Mouse (Mus musculus) heart, postnatal 36 days (tissue): ENCODE measurements at regions not wholly inside any gene's neighbourhood (a gene's known extent, or its start where the extent isn't known, plus 50 kb on each side); places are given as distances from the start of the nearest gene placed in this dataset.
A peak's percentile ranks its signal among the peaks of the same experiment; 100 is the strongest.

ENCODE experiments used
- DNase-seq, 2 experiments: peaks; one replicate each; pipeline ENCODE4 v3.0.0; 2021 to 2022
- intact Hi-C: fragments of 180-260 bp; cut with DNase I; formaldehyde crosslinking; loops from one replicate; pipeline ENCODE4 v1.15.1; 2025

DNA sequence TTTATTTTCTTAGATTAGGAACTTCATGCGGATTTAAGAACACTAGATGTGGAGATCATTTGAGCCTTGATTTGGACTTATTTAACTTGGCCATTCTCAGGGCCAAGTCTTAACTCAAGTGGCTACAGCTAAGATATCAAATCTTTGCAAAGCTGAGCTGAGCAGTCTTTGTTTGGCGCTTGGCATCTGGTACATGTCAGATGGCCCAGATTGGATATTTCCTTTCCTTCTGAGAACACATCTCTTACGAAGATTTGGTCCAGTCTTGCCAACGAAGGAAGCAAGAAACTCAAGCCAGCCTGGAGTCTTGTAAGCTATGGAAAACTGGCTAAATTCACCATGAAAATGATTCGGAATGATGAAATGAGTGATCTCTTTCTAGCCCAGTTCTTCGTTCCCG lies 59.1 kb upstream of the Cdc42ep3 start:
- DNase-seq: no peak
- intact Hi-C loops: no loop called here

DNA sequence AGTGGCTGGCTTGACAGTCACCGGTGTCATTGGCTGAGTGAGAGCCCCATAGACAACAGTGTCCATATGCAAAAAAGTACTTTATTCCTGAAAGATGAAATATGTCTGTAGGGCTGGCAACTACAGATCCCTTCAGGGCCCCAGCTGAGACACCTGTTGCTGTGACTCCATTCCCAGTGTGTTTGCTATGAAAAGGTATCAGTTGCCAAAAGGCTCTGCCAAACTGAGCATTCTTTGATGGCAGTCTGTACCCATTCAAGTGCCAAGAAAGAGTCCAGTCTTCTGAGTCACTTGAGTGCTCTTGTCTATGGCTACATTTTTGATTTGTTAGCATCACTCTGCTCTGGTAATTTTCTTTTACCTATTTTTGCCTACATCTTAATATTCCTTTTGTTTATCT lies 63.1 kb upstream of the Cdc42ep3 start:
- DNase-seq: no peak
- intact Hi-C loops: no loop called here

DNA sequence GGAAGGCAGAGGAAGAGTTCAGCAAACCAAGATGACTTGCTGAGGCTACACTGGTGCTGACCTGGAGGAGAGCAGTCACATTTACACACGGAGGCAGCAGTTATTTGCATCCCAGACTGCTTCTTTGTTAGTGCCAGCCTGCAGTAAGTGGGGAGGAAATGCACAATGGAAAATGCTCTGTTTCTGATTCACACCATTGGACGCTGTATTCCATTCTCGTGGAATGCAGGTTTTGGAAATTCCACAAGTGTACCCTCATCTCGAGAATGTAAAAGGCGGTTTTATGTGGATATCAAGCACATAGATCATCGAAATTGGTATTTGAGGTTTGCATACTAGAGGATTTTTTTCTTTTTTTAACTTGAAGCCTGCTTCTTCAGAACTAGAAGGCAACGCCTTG lies 66.7 kb upstream of the Cdc42ep3 start:
- DNase-seq: no peak
- intact Hi-C loops: no loop called here

DNA sequence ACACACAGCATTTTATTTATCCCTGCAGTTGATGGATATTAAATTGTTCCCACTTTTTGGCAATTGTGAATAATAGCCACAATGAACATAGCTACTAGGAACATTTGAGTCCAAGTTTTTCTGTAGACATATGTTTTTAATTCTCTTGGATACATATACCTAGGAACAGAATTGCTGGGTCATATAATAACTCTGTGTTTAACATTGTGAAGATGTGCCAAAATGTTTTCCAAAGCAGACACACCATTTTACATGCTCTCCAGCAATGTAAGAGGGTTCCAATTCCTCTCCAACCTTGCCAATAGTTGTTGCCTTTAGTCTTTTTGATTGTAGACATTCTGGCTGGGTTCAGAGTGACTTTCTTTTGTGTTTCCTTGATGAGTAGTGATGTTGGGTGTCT lies 84.3 kb upstream of the Cdc42ep3 start:
- intact Hi-C loops: no loop called here
- no peak for DNase-seq

DNA sequence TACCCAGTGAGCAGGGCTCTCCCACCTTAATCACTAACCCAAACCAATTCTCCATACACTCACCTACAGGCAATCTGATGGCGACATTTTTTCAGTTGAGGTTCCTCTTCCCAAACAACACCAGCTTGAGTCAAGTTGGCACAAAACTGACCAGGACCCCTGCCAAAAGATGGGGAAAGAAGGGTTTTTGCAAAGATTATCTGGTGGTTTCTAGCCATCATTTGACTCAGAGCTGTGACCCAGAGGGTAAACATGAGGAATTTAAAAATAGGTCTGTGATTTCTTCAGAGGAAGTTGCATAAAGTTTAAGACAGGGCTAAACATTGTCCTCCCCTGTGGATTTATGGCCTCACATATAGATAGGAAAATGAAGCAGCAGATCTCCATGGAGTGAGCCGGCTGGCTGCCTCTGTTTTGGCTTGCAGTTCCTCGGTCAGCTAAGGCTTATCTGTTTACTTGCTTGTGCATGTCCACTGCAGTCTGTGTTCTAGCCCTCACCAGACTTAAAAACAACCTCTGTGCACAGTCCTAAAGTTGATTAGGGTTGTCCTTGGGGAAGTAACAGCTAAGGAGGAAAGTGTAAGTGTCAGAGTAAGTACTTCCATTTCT lies 87.7 kb upstream of the Cdc42ep3 start:
- peak in 1 of 2 experiments; percentile 15 for DNase-seq
- intact Hi-C loops: no loop called here

DNA sequence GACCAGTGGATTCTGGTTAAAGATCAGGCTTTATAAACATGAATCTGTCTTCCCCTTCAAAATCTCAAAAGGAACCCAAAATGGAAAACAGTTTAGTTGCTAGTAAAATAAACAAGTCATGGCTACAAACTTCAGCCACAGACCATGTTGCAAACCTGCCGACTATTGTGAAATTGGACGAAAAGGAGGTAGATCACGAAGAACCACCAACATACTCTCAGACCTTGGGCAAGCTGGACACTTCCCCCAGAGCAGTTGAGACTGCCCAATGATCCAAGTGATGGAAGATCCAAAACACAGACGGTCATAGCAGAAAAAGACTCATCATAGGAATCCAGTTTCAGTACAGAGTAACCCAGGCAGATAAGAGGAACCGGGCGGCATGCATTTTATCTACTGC lies 92.3 kb upstream of the Cdc42ep3 start:
- intact Hi-C loops: no loop called here
- DNase-seq: no peak

DNA sequence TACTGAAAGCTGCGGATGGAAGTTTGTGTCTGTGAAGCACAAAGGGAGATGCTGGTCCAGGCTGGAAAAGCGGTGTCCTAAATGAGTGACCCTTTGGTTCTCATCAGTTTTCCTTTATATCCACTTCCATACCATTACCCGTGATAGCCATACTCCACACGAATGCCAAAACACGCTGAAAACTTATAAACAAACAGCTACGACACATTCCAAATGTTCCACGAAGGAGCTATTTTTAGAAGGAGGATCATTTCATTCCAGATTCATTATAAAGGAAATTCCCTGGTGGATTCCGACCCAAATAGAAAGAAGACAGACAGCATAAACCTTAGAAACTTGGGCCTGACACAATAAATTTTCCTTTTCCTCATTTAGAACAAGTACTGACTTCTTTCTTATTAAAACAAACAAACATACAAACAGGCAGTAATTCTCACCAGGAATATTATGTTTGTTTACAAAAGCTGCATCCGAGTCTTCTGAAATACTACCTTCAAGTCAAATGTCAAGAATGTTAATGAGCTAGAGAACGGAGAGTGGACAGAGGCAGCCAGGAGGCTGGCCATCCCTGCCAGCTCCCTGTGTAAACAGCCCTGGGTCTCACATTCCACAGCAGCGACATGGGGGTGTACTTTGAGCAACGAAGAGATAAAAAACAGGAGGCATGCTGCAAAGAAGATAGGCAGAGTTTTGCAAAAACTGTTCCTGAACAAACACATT lies 96.4 kb upstream of the Cdc42ep3 start:
- intact Hi-C loops: no loop called here
- DNase-seq: peak; percentile 18 to 32

DNA sequence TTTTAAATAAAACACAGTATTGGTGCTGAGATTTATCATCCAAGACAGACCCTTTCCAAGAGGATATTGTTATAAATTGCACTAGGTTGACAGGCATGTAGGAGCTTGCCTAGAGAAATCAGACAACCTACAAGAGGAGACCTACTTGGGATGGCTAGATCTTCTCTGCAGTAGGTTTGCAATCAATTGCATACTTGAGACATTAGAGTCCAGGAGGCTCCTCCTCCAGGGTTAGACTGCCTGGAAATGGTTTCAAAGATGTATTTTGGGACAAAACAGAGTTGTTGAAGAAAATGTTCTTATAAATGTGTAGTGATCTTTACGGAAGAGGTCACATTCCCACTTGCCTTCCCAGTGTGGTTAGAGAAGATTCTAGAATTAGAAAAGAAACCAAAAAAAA lies 98.9 kb upstream of the Cdc42ep3 start:
- no peak for DNase-seq
- intact Hi-C loops: no loop called here

DNA sequence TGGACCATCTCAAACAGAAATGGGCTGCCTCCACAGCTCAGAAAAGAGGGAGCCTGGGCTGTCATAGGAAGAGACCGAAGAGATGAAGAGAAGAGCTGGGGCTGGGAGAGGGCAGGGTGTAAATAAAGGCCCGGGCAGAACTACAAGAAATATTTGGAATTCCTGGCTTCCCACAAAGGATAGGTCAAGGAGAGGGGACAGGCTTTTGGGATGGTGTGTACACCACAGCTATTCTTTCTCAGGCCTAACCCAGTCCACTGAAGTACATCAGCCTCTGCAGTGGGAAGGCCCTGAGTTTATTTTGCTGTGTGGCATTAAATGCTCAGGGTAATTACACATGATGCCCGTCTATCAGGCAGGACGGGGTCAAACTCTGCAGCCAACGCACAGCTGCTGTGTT lies 99.6 kb upstream of the Cdc42ep3 start:
- intact Hi-C loops: no loop called here

DNA sequence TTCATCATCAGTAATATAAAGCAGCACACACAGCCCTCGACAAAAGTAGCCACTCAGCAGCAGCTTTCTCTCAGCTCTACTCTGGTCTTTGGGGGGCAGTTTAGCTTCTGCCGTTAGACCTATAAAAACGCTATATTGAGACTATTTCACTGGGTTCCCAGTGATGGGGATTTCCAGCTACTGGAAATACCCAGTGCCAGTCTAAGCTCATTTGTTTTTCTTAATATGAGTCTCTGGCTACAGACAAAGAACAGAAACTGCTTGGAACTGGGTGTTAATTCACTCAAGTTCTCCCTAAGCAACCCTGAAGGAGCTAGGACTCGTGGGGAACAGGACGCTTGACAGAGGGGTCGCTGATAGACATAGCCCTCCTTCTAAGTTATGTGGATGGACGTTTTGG lies 100.3 kb upstream of the Cdc42ep3 start:
- no peak for DNase-seq
- intact Hi-C loops: no loop called here

More for the DNA sequence above, 99.6 kb upstream of the Cdc42ep3 start:
- no peak for DNase-seq

DNA sequence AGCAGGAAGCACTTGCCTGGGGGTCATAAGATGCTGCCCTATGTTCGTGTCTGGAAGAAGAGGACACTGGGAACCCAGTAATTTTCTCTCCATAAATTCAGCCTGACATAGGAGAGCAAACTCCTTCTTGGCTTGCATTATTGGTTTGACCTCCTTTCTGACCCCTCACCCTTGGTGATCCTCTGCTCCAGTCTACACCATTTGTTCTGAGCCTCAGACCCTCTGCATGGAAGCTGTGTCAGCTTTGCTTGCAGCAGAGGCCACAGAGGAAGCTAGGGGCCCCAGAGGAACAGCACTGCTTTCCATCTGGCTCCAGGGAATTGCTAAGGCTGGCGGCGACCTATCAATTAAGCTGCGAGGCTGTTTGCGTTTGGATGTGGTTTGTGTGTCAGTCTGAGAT lies 102.7 kb upstream of the Cdc42ep3 start:
- no peak for DNase-seq
- intact Hi-C loops: no loop called here

DNA sequence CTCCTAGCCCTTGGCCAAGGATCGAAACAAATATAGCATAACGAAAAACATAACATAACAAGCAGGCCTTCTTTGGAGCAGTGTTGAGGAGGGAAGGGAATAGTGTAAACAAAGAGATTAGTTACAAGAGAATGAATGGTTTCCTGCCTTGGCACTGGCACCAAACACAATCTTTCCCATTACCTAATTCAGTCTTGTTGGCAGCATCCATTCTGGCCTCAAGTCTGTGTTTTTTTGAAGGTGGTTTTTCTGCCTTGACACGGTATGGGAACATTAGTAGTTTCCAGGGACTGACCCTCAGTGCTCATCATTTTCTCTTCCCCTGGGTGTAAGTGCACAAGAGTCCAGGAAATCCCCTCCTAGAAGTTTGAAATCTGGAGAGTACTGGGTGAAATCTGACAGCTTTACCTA lies 106.8 kb upstream of the Cdc42ep3 start:
- intact Hi-C loops: no loop called here
- no peak for DNase-seq

DNA sequence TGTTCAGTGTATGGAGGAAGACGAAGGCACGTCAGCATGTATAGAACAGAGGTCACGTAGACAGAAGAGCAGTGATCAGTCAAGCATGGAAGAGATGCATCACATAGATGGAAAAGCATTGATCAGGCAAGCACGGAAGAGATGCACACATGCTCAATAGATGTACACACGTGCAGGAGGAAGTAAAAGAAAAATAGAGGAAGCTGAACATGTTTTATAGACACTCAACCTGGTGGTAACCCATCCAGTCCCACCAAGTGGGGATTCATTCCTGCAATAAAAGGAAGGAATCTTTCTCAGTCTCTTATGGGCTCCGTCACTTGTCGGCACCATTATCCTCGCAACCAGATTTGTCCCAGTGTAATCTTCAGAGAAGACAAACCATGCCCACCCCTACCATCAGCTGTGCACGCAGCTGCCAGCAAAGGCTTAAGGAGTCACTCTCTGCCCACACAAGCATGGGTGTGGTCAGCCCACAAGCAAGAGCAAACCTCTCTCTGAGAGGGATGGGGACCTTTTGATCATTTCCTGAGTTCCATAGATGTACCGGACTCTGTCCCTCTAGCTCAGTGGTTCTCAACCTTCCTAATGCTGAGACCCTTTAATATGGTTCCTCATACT lies 108.3 kb upstream of the Cdc42ep3 start:
- DNase-seq: no peak
- intact Hi-C loops: no loop called here

DNA sequence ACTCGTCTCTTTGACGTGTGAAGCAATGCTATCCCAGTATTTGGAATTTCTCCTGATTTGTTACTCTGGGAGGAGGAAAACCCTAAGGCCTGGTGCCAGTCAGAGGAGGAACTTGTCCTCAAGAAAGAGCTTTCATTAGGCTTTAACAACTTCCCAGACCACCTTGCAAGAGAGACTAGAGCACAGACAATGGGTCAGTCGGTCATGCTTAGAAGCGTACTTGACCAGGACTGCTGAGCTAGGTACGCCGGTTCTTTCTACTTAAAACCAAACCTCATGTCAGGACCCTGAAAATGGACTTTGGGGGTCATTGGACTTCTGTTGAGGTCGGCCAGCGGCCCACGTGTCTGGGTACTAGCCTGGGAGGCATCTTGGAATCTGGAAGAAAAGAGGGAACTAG lies 110.8 kb upstream of the Cdc42ep3 start:
- DNase-seq: no peak
- intact Hi-C loops: no loop called here

DNA sequence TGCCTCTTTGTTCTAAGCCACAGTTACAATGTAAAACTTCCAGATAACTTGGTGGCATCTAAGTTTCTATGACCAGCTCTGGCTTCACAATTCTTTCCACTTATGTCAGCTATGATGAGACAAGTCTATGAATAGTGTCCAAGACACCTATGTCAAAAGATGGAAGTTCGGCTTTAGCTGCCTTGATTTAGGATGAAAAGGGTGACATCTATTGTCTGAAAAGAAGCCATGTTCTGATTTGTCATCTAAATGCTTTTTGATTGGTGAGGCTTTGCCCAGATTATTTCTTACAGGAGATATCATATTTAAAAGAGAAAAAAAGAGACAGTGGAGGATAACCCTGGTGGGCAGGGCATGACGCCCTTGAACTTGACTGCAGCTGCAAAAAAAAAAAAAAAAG lies 116.7 kb upstream of the Cdc42ep3 start:
- no peak for DNase-seq
- intact Hi-C loops: loop anchor here (2.0 to 5.0 kb wide), 2 partner anchors 115 to 359 kb away; no protein-coding TSS in a partner anchor

DNA sequence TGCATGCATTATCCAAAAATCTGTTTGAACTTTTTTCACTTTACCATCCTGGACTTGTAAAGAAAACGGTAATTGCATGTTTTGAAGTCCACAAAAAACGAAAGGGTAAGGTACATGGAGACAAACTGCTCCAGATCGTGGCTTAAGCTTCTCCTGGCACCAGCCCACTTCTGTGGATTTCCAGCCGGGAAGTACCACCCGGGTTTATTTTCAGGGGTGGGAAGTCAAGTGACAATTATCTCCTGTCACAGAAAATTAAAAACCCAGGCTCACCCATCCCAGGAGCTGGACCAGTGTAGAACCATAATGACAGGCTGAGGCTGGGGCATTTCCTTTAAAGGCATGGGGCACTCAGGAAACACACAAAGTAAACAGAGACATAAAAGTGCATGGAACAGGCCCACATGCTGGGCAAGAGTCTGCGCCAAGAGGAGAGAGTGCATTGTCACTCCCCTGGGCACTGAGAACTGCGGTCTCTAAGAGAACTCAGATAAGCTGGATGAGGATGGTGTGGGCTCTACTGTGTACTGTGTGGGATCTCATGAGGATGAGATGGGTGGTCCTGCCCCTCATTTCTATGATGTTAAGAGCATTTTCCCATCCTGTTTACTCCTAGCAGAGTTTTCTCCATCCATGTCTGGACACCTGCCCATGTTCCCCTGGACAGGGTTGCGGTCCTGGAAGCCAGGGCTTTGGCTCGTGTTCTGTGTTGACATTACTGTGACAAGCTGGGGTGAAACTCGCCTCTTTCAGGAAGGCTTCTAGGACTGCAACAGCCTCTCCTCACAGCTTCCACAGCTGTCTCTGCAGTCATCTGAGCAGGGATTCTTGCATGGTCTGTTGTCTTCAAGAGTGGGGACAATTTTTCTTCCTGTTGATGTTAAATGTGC lies 117.5 kb upstream of the Cdc42ep3 start:
- intact Hi-C loops: loop anchor here (5.0 kb wide), 1 partner anchor 360 kb away; no protein-coding TSS in a partner anchor
- DNase-seq: peak; percentile 20 to 35

DNA sequence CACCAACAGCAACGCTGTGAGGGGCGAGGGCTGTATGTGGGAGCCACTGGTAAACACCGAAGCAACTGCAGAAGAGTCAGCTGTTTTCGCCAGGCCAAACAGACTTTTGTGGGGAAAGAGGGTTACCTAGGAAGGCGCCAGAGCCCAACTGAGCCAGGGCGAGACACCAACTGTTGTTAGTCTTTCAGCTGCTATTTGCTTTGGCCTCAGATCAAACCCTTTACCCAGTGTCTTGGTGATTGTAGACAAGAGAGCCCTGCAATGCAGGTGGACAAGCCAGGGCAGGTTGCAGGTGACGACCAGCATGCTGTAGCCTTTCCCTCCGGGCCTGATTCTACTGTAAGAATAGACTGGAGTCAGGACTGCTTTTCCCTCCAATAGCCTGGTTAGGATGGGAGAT lies 121.8 kb upstream of the Cdc42ep3 start:
- no peak for DNase-seq
- intact Hi-C loops: no loop called here

DNA sequence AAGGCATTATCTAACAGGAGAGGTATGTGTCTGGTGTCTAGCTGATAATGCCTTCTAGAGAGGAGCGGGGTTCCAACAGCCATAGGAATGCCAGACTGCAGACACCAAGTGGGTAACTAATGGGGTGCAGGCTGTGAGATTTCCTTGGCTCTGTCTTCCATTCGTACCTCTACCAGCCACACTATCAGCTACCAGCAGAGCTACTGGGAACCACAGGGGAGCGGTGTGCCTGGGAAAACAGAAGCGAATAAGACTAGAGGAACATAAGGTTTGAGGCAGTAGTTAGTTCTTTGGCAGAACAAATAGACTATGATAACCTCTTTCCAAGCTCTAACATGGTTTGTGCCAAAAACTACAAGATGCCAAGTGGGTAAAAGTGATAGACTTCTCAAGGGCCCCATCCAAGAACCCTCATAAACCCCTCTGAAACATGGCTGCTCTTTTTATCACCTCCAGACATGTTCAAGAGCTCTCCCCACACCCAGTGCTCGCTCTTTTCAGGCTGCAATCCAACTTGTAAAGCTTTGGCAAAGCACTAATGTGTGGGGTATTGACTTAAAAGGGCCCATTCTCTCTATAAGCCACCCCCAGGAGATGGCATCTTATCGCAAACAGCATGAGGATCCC lies 126.3 kb upstream of the Cdc42ep3 start:
- no peak for DNase-seq
- intact Hi-C loops: no loop called here

DNA sequence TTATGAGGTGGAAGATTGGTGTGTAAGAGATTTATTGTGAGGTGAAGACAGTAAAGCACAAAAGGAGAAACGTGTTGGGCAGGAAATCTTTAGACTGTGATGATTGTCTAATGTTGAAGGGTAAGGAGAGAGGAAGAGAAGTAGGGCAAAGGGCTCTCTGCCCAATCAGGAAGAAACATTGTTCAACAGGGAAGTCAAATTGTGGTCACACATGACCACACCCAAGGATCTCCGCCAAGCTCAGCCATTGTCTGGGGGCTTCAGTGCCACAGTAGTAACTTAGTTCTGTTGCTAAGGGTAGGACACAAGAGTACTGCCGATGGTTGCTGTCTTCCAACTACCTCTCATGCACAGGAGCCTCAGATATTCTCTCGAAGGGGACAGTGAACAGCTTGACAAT lies 127.0 kb upstream of the Cdc42ep3 start:
- intact Hi-C loops: no loop called here
- DNase-seq: no peak

DNA sequence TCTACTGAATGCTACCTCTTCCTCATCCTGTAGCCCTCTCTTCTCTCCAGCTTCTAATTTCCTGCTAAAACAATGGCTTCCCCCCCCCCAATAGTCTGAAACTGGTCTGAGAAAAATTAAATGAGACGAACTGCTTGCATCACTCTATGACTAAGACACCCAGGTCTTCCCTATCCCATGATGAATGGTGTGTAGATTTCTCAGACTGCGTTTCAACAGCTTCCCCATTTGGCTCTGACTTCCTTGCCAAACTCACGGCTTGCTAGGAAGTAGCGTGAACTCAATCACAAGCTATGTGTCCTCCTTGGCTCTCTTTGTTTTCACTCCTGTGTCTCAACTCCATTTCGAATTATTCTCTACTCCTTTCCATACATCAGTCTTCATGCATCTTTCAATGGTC lies 126.4 kb upstream of the Rmdn2 start:
- no peak for DNase-seq
- intact Hi-C loops: no loop called here

DNA sequence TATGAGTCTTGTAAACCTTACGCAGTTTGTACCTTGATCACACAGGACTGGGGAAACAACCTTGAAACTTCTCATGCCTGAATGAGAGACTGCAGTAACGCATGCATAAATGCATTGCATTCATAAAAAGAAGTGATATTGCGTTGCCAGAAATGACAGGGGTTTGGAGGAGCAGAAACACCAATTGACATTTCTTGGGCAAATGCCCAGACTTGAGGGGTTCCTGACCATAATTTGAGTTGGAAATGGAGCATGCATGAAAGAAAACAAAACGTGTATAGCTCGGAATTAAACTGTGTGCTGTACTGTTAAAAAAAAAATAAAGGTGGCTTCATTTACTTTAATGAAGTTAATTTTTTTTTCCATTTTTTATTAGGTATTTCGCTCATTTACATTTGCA lies 122.4 kb upstream of the Rmdn2 start:
- intact Hi-C loops: no loop called here
- DNase-seq: no peak
